Mouse (Mus musculus) cerebellum, adult 18-20 months (tissue): ENCODE data around the gene Polr1b.

Experiments used
- DNase-seq, 2 experiments: peaks; one replicate each; pipeline ENCODE4 v3.0.0; 2021

Gene Polr1b

GRCm38 (mm10) chr2:129100784-129101310 lies at the start of gene Polr1b:
Polr1b (plus strand) TSS chr2:129100995.
- peak; percentile 91 to 96 for DNase-seq

DNA sequence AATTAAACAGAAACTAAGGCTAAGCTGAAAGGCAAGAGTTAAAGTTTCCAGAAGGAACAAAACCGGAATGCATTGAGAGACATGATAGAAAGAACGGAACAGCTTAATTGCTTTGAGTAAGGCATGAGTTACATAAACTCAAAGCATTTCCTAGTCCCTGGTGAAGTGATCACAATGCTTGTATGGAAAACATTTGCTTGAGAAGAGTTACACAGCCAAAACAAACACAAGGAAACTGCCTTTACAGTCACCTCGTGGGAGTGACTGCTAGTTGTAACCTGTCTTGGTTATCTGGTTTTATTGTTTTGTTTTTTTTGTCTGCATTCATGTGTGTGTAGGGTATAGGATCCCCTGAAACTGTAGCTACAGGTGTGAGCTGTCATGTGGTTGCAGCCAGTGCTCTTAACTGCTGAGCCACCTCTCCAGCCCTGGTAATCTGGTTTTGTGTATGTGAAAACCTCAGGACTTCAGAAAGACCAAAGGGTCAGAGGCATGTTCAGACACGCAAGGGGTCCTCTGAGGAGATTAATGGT lies 48.3 kb upstream of the Polr1b start:
- no peak for DNase-seq

DNA sequence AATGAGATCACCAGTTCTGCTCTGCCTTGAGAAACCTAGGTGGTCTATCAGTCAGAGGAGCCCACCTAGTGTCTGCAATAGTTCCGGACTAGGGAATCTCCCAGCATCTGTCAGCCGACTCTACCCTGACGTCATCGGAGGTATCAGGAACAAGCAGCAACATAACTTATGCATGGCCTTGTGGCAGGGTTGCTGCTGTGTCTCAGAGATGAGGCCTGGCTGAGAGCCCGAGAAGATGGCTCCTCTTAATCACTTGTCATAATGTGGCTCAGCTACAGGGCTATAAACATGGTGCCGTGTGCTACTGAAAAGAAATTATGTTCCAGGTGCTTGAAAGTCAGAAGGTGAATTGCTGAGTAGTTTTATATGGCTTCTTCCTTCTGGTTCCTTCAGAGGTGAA lies 45.1 kb upstream of the Polr1b start:
- DNase-seq = no peak

DNA sequence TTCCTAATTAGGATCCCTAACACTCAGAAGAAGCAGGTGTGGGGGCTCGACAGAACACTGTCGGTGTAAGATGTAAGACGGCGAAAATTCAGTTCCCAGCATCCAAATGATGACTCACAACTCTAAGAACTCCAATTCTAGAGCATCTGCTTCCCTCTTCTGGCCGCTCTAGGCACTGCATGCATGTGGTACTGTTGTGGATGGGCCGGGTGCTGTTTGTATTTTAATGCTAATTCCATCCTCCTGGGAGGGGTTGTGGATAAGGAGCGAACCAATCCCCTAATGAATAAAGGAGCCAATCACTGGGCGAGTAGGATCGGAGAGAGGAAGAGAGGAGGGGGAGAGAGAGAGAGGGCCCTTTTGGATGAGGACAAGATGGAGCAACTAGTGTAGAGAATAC lies 44.2 kb upstream of the Polr1b start:
- peak in 1 of 2 experiments; percentile 22 for DNase-seq

DNA sequence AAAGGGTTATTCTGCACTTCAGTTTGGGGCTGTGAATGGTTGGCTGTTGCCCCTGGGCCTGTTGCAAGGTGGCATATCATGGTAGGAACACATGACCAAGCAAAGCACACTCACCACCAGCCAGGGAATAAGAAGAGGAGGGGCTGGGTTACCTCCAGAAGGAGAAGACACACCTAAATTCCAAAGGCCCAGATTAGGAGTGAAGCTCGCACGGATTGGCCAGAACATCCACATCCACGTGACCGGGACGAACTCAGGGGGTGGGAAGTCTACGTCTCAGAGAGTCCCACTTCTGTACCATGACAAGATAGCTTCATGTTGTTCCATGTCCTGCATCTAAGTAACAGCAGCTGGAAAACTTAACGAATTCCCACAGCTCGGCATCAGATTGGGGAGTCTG lies 43.5 kb upstream of the Polr1b start:
- no peak for DNase-seq

DNA sequence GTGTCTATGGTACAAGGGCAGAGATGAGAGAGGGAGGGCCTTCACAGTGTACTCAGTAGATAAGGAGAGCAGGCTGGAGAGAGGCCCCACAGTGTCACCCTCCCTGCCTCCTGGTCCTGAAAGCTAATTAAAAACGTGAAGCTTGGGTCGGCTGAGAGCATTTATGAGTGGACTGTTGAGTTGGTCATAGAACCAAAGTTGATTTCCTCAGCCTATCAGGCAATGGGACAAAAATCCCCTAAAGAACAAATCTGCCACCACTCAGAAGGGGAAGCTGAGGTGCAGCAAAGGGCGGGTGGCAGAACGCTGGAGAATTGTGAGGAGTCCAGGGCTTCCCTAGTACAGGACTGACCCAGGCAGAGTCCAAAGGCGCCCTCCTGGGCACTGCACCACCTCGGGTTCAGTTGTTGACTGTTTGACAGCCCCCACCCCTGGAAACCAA lies 42.9 kb upstream of the Polr1b start:
- no peak for DNase-seq

DNA sequence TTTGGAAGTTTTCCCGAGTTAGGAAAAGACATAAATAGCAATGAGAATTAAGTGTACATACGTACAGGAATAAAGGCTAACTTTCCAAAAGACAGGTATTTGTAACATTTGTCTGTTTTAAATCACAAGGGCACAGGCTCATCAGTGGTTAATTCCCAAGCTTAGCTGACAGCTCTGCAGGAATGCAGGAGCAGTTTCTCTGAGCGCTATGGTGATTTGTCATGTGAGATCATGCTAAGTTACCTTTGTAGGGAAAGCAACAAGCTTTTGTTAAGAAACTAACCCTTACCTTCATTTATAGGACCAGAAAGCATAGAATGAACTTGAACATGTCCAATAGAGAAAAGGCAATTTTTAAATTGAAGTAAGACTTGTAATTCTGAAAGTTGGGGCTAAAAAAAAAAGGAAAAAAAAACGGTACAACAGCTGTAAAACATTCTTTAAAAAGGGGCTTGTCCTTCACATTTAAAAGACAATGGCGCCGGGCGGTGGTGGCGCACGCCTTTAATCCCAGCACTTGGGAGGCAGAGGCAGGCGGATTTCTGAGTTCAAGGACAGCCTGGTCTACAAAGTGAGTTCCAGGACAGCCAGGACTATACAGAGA lies 39.2 kb upstream of the Polr1b start:
- no peak for DNase-seq

DNA sequence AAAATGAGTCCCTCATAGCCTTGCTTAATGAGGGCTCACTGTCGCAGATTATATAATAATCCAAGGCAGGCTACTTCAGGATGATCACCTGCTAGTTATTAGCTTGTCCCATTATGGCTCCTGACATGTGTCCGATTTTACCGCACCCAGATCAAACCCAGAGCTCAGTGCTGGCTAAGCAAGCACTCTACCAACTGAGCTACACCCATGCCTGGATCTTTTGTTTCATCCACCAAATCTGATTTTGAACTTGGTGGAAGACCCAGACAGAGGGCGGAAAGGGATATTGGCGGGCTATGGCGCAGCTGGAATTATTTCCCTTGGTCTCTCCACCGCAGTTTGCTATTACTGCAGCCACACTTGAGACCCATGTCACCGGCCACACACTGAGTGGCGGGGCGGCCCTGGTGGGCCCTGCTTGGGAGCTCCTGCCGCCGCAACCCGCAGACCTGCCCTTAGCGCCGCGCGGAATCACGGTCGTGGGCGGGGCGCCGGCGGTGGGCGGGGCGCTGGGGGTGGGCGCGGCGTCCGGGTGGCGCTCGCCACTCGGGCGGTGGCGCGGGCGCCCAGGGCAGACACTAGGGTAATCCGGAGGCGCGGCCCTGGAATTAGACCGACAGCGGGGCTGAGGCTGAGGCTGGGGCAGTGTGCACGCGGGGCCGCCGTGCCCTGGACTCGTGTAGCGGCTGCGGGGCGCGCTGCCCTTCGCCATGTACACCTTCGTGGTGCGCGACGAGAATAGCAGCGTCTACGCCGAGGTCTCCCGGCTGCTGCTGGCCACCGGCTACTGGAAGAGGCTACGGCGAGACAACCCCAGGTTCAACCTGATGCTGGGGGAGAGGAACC lies 35.1 kb upstream of the Polr1b start, which contains the start of gene Ttl:
TSS of gene Ttl (plus strand) at position 506 of the 846 bp plus-strand sequence.
- DNase-seq = peak; percentile 76 to 92

DNA sequence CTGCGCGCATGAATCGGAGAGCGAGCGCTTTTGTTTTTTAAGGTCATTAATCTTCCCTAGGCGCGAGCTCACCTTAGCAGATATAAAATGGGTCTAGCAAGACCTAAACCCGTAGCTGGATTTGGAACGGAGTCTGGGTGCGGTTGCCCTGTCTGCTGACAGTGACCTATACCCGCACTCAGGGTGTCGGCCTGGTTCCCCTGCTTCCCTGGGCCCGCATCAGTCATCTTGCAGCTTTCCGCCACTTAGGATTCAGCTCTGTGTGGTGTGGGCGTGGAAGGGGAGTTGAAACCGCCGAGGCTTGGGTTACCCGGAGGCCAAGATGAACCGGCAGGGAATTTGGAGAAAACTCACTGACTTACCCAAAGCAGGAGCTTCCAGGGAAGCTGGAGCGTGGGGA lies 34.5 kb upstream of the Polr1b start:
- peak; percentile 60 to 62 for DNase-seq

GRCm38 (mm10) chr2:129070296-129070695 lies 30.5 kb upstream of the Polr1b start:
- no peak for DNase-seq

- DNase-seq = no peak
Measured at GRCm38 (mm10) chr2:129078313-129078712, 22.5 kb upstream of the Polr1b start.

DNA sequence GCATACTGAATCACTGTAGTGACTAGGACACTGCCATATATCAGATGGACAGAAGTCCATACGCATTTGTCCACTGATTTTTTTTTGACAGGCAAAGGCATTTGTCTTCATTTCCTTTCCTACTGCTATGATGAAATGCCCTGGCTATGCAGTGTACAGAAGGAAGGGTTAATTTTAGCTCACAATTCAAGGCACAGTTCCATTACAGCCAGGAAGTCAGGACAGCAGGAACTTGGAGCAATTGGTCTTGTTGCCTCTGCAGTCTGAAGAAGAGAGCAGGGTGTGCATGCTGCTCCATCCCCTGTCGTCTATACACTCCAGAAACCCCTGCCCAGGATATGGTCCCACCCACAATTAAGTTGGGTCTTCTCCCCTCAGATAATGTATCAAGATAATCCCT lies 21.6 kb upstream of the Polr1b start:
- DNase-seq = no peak

GRCm38 (mm10) chr2:129081097-129081496 lies 19.7 kb upstream of the Polr1b start:
- DNase-seq = no peak

DNA sequence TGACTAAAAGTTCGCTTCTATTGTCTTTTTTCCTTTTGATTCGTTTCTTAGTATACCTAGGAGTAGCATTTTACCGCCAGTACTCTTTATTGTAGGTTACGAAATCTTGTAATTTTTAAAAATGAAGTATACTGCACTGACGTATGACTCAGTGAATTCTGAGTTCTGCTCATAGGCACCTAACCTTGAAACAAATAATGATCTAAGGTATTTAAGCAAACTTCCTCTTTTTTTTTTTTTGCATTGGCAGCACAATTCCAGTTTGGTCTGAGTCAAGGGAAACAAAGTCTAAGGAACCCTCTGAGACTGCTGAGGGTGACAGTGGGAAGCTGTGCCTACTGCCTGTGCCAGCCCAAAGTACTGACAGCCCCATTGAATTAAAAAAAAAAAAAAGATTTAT lies 17.3 kb upstream of the Polr1b start:
- DNase-seq = no peak

DNA sequence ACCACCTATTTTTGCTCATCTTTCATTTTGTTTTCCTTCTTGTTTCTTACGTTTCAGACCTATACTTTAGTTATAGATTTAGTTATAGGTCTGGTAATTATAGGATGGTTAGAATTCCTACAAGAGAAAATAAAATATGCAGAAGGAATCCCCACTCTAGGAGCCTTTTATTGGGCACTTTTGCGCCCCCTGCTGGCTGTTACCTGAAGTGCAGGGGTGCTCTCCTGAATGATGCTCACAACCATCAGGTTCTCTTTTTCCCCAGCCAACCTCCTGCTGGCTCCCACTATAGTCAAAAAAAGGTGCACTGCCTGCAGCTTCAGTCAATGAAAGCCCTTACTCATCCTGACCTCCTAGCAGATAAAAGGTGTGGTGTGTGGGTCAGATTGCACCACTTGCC lies 15.8 kb upstream of the Polr1b start:
- peak; percentile 24 to 48 for DNase-seq

GRCm38 (mm10) chr2:129087520-129087919 lies 13.3 kb upstream of the Polr1b start:
- no peak for DNase-seq

GRCm38 (mm10) chr2:129090370-129090769 lies 10.4 kb upstream of the Polr1b start:
- DNase-seq = no peak

GRCm38 (mm10) chr2:129092810-129093209 lies 8.0 kb upstream of the Polr1b start:
- no peak for DNase-seq

DNA sequence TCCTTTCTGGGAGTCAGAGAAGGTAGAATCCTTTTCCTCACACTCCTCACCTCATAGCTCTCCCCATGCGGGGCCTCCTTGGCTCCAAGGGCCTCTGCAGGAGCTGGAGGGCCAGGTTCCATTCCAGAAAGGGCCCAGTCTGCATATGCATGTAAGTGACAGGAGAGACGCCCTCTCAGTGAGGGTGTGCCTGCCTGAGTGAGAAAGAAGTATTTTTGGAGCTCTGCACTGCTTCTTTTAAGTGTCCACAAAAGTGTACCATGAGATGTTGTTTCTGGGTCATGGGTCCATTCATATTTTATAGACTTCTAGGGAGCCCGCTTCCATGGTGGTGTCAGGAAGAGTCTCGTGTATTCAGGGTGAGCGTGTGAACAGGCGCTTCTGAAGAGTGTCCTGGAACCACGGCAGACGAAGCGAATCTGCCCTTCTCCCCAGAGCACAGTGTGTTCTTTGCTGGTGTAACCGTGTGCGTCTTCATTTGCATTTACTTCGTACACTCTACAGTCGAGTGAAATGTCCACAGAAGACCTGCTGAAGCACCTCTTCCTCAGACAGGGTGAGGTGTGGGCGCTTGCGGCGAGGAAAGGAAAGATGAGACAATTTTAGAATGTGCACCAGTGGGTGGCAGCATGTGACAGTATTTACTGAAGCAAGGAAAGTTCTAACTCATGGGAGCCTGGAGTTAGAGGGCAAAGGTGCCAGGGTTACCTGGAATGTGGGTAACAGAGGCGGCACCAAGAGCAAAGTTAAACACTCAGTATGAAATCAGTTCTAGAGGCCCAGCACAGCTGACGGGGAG lies 6.7 kb upstream of the Polr1b start:
- DNase-seq = no peak

GRCm38 (mm10) chr2:129112924-129113323 lies 12.1 kb downstream of the Polr1b start:
- DNase-seq = no peak

DNA sequence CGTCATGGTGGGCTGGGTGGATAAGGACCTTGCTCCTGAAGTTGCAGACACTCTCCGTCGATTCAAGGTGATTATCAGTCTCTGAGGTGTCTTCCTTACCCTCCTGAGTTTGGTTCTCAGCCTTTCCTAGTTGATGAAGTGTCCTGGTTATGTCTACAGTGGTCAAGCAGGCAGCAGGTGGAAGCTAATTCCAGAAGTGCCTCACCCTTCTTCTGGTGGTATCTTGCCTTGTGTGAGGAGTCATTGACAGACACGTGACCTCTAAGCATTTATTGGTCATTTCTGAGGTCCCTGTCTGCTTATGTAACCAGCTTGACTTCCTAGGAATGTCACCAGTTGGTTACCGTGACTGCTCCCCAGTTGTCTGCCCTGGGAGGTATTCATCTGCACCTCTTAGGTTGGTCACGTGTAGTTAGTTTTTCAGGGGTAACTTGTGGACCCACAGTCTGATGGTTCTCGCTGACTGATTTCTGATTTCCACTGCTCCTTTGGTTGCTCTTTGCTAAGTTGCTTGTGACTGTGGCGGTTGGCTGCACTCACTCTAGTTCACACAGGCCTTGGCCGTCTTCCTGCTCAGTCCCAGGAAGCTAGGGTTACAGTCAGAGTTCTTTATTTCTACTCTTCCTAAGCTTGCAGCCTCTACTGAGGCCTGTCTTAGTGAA lies 15.0 kb downstream of the Polr1b start:
- no peak for DNase-seq

- no peak for DNase-seq
Measured at GRCm38 (mm10) chr2:129116368-129116739, 15.6 kb downstream of the Polr1b start.
